Comparison of ENCODE assay signal across 10 mouse cellular contexts in the genomic region with DNA sequence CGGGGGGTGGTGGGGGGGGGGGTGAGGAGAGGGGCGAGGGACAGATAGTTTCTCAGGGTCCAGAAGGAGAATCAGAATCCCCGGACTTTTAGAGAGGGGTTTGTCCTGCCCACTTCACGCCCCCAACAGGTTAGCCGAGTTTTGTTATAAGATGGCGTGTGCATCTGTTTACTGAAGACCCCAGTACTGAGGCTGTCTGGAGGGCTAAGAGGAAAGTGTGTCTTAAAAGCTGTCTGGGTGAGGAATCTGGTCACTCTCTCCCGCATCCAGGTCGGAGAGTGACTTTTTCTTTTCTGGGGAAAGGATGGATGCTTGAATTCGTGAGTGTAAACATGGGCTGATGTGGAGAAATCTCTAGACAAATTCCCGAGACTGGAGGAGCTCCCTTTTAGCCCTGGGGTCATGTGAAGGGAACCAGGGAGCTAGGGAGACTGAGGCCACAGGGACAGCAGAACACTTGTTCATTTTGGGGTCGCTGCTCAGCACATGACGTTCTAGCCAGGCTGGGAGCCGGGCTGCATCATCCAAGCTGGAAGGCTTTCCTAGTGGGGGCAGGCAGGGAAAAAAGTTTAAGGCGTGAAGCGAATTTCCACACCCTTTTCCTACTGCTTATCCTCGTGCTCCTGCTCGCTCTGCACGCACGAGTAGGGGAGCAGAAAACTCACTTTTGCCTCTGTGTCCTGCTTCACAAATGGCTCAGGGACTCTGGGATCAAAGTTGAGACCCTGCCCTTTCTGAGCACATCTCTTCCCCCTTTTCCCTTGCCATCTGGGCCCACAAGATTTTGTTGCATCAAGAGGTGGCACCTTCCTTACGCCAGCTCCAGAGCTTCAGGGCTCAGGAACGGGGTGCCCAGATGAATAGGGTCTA. TPM values are rescaled to one million over a fixed set of nuclear protein-coding genes. Genes with fewer than 3 reads are reported as not detected.
DNase-seq lines count a peak whose midpoint lies in the region; ATAC-seq lines count a peak whose summit lies in the region.
"Had no signal": no experiment of that assay in that cellular context is flagged by ENCODE, and none has a peak within 500 bp of the region (broad histone marks: within the 10 kb centered on the region; RNA-seq: fewer than 3 reads in every experiment).

No protein-coding gene starts in this region.

- no peak overlapping the region for H3K9ac ChIP-seq in liver, embryonic 13.5 days

- DNase-seq in heart, embryonic 10.5 days (ENCODE audit: low spot score), result no peak
- DNase-seq in heart, postnatal 25 days (ENCODE audit: low spot score), result no peak
- peak; percentile 46 for DNase-seq in right cerebral cortex, adult 18-20 months
- DNase-seq in right cerebral cortex, postnatal 4 days, result no peak
- no peak for DNase-seq in liver, embryonic 13.5 days
- DNase-seq in gastrocnemius, postnatal 14 days, result no peak
- DNase-seq in cerebellum, adult 8-10 months, result no peak
- no peak for DNase-seq in adrenal gland, postnatal 14 days
- DNase-seq: B cell, adult 2 months; kidney, adult 9 months had no signal

- ATAC-seq in liver, embryonic 13.5 days (ENCODE audit: low read depth), result no peak

- no peaks in the 10 kb centered on the region for H3K36me3 ChIP-seq in heart, embryonic 10.5 days
- H3K36me3 ChIP-seq in liver, embryonic 13.5 days, result no peaks in the 10 kb centered on the region

- peaks cover 29% of the 10 kb centered on the region for H3K4me1 ChIP-seq in heart, embryonic 10.5 days
- no peaks in the 10 kb centered on the region for H3K4me1 ChIP-seq in liver, embryonic 13.5 days (replicated peaks)

- H3K4me3 ChIP-seq in heart, embryonic 10.5 days, result peak overlapping the region; percentile 73
- no peak overlapping the region for H3K4me3 ChIP-seq in liver, embryonic 13.5 days (replicated peaks)

- no peaks in the 10 kb centered on the region for H3K9me3 ChIP-seq in heart, embryonic 10.5 days
- H3K9me3 ChIP-seq in liver, embryonic 13.5 days (replicated peaks), result no peaks in the 10 kb centered on the region; the same call in 1 of the 2 replicates

- intact Hi-C loops in heart, postnatal 25 days (cut with DNase I), result loop anchor here (10.0 kb wide), 1 partner anchor 188 kb away; no protein-coding TSS in a partner anchor
- intact Hi-C loops in gastrocnemius, postnatal 14 days (cut with DNase I; ENCODE audit: low total_unique reads), result no loop called here

- 3% methylated on average over 21 of the region's 21 CpGs for WGBS in heart, embryonic 10.5 days
- 4% methylated on average over 20 of the region's 21 CpGs for WGBS in liver, embryonic 13.5 days (ENCODE audit: insufficient replicate concordance)

- 0 out of 2 replicates have a peak overlapping the region, but pooled peaks have one; percentile 48 for H3K4me2 ChIP-seq in liver, embryonic 13.5 days

- H3K27me3 ChIP-seq in heart, embryonic 10.5 days (ENCODE audit: insufficient read depth, poor library complexity, severe bottlenecking), result peaks cover 81% of the 10 kb centered on the region
- H3K27me3 ChIP-seq in liver, embryonic 13.5 days, result peaks cover 46% of the 10 kb centered on the region

- H3K27ac ChIP-seq in heart, embryonic 10.5 days, result no peak overlapping the region
- H3K27ac ChIP-seq in liver, embryonic 13.5 days, result no peak overlapping the region

RNA-seq across cellular contexts. Expression of gene Sorcs3, which starts 1.3 kb away (rescaled TPM):
- polyA plus RNA-seq in heart, embryonic 10.5 days (2016; fragmentation: Nextera tagmentation; extraction: Ambion mirVana), result 0.49 and 0.57 TPM in 2 replicates
- total RNA-seq in heart, postnatal 25 days (2021), result not detected
- polyA plus RNA-seq in liver, embryonic 13.5 days (2015; fragmentation: Nextera tagmentation; extraction: Ambion mirVana), result 0.13 and 0.24 TPM in 2 replicates
- not detected for total RNA-seq in gastrocnemius, postnatal 14 days (2021)
- not detected in 2 replicates for total RNA-seq in adrenal gland, postnatal 14 days (2021)
